Mouse (Mus musculus): Measurements from ENCODE around the gene Crabp2. TPM values are rescaled to one million over a fixed set of nuclear protein-coding genes. Genes with fewer than 3 reads are reported as not detected.

Crabp2 gene
- polyA plus RNA-seq, 1 experiment from 2014 or later = 10.3 TPM

DNA sequence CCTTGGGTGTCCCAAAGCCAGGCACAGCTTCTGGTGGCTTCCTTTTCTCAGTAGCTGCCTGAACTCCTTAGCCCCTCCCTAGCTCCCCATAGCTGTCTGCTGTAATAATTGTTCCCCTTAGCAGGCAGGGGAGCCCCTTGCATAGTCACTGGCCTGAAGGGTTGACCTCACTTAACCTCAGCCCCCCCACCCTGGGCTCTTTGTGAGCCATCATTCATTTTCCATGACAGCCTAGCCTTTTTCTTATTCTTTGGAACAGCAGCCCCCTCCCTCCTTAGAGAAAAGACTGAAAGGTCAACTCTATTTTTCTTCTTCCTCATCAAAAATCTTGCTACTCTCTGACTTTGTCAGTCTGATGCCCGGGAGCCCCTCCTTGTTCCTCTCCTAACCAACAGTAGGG lies 10.5 kb downstream of the Crabp2 start:
- Histone ChIP-seq H3K4me3 (ENCODE audit: low read depth, low read length) (no peak overlapping the region), H3K36me3 (ENCODE audit: insufficient read depth) (no peaks in the 10 kb centered on the region), H3K4me1 (ENCODE audit: insufficient read depth) (peaks cover 7% of the 10 kb centered on the region), H3K9ac (no peak overlapping the region), H3K27ac (ENCODE audit: low read depth) (no peak overlapping the region), H3K4me2 (no peak overlapping the region), H3K9me3 (ENCODE audit: low read depth, low read length) (no peaks in the 10 kb centered on the region), H3K27me3 (ENCODE audit: insufficient read depth, low read length) (no peaks in the 10 kb centered on the region)
- 28% methylated on average over 1 of the region's 1 CpGs for WGBS
- TF ChIP-seq CTCF (IDR thresholded peaks at IDR 0.05; ENCODE audit: low read depth) = no peak
- ATAC-seq (ENCODE audit: insufficient read depth) (no peak), DNase-seq (no peak)

DNA sequence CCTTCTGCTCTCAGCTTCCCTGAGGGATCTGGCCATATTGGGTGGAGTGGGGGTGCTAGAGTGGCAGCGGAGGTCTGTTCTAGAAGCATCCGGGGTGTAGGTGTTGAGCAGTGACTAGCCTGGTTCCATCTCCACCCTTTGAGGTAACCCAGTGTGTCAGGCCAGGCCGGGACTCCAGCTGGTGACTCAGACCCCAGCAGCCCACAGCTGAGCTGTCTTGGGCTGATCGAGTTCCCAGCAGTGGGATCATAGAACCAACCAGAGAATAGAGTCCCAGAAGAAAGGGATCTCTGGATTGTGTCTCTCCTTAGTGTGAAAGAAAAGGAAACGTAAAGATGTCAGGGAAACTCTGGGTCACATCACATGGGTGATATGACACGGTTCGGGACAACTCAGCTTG lies 10.9 kb downstream of the Crabp2 start:
- Histone ChIP-seq H3K9ac (no peak overlapping the region), H3K27me3 (ENCODE audit: insufficient read depth, low read length) (no peaks in the 10 kb centered on the region), H3K4me1 (ENCODE audit: insufficient read depth) (peaks cover 7% of the 10 kb centered on the region), H3K9me3 (ENCODE audit: low read depth, low read length) (no peaks in the 10 kb centered on the region), H3K4me3 (ENCODE audit: low read depth, low read length) (no peak overlapping the region), H3K4me2 (no peak overlapping the region), H3K36me3 (ENCODE audit: insufficient read depth) (no peaks in the 10 kb centered on the region), H3K27ac (ENCODE audit: low read depth) (peak overlapping the region; percentile 92; the same call in 1 of the 2 replicates)
- no peak for TF ChIP-seq CTCF (IDR thresholded peaks at IDR 0.05; ENCODE audit: low read depth)
- WGBS = 65% methylated on average over 7 of the region's 7 CpGs
- ATAC-seq (ENCODE audit: insufficient read depth) (no peak), DNase-seq (no peak)

- Histone ChIP-seq H3K4me1 (ENCODE audit: insufficient read depth) (peaks cover 7% of the 10 kb centered on the region), H3K27ac (ENCODE audit: low read depth) (peak overlapping the region; percentile 92), H3K27me3 (ENCODE audit: insufficient read depth, low read length) (no peaks in the 10 kb centered on the region), H3K4me2 (peak overlapping the region; percentile 68), H3K9me3 (ENCODE audit: low read depth, low read length) (no peaks in the 10 kb centered on the region), H3K9ac (peak overlapping the region; percentile 62), H3K36me3 (ENCODE audit: insufficient read depth) (no peaks in the 10 kb centered on the region), H3K4me3 (ENCODE audit: low read depth, low read length) (peak overlapping the region; percentile 41)
- WGBS = 5% methylated on average over 10 of the region's 10 CpGs
- no peak for ATAC-seq (ENCODE audit: insufficient read depth)
- no peak for DNase-seq
- no peak for TF ChIP-seq CTCF (IDR thresholded peaks at IDR 0.05; ENCODE audit: low read depth)
Measured at GRCm38 (mm10) chr3:87960191-87960585, 11.7 kb downstream of the Crabp2 start.

GRCm38 (mm10) chr3:87960586-87961191 lies 12.2 kb downstream of the Crabp2 start:
- ATAC-seq (ENCODE audit: insufficient read depth) = peak; percentile 99
- TF ChIP-seq CTCF (IDR thresholded peaks at IDR 0.05; ENCODE audit: low read depth) = peak; percentile 97
- peak overlapping the region; percentile 92 for H3K27ac ChIP-seq (ENCODE audit: low read depth)

GRCm38 (mm10) chr3:87970184-87970938 lies 21.9 kb downstream of the Crabp2 start:
- H3K36me3 ChIP-seq (ENCODE audit: insufficient read depth) = peaks cover 7% of the 10 kb centered on the region; the same call in 1 of the 2 replicates
- WGBS = under 1% methylated on average over 21 of the region's 21 CpGs
- no peaks in the 10 kb centered on the region for H3K9me3 ChIP-seq (ENCODE audit: low read depth, low read length)
- peak overlapping the region; percentile 84 for H3K27ac ChIP-seq (ENCODE audit: low read depth)
- TF ChIP-seq CTCF (IDR thresholded peaks at IDR 0.05; ENCODE audit: low read depth) = peak; percentile 77
- ATAC-seq (ENCODE audit: insufficient read depth) (peak; percentile 15), DNase-seq (peak; percentile 93)
- peaks cover 34% of the 10 kb centered on the region for H3K4me1 ChIP-seq (ENCODE audit: insufficient read depth)
- peak overlapping the region; percentile 96 for H3K4me2 ChIP-seq
- H3K27me3 ChIP-seq (ENCODE audit: insufficient read depth, low read length) = no peaks in the 10 kb centered on the region
- peak overlapping the region; percentile 73 for H3K9ac ChIP-seq
- H3K4me3 ChIP-seq (ENCODE audit: low read depth, low read length) = peak overlapping the region; percentile 66

More at GRCm38 (mm10) chr3:87960586-87961191, 12.2 kb downstream of the Crabp2 start:
- Histone ChIP-seq H3K27me3 (ENCODE audit: insufficient read depth, low read length) (no peaks in the 10 kb centered on the region), H3K4me3 (ENCODE audit: low read depth, low read length) (peak overlapping the region; percentile 41), H3K9me3 (ENCODE audit: low read depth, low read length) (no peaks in the 10 kb centered on the region), H3K36me3 (ENCODE audit: insufficient read depth) (no peaks in the 10 kb centered on the region), H3K4me2 (peak overlapping the region; percentile 68), H3K4me1 (ENCODE audit: insufficient read depth) (peaks cover 7% of the 10 kb centered on the region), H3K9ac (peak overlapping the region; percentile 62)
- WGBS = under 1% methylated on average over 27 of the region's 27 CpGs
- DNase-seq = peak; percentile 99

- TF ChIP-seq CTCF (IDR thresholded peaks at IDR 0.05; ENCODE audit: low read depth) = no peak
- Histone ChIP-seq H3K9ac (peak within 1 kb of the TSS; percentile 73), H3K27ac (ENCODE audit: low read depth) (peak within 1 kb of the TSS; percentile 84), H3K36me3 (ENCODE audit: insufficient read depth) (peaks cover 13% of the 10 kb centered on the region; the same call in 1 of the 2 replicates), H3K9me3 (ENCODE audit: low read depth, low read length) (no peaks in the 10 kb centered on the region), H3K4me1 (ENCODE audit: insufficient read depth) (peaks cover 34% of the 10 kb centered on the region), H3K27me3 (ENCODE audit: insufficient read depth, low read length) (no peaks in the 10 kb centered on the region), H3K4me3 (ENCODE audit: low read depth, low read length) (peak within 1 kb of the TSS; percentile 66), H3K4me2 (peak within 1 kb of the TSS; percentile 96)
- ATAC-seq (ENCODE audit: insufficient read depth) (peak; percentile 80), DNase-seq (peak; percentile 96)
- WGBS = under 1% methylated on average over 44 of the region's 44 CpGs
Measured at GRCm38 (mm10) chr3:87970939-87971488, 22.5 kb downstream of the Crabp2 start, which contains the start of gene Nes. Gene Nes, plus strand, starts transcription at chr3:87971078.
